Mouse (Mus musculus) ES-Bruce4 (cell line): ENCODE results near the gene Slc9a6. TPM values are rescaled to one million over a fixed set of nuclear protein-coding genes. Genes with fewer than 3 reads are reported as not detected.

ENCODE experiments used
- H3K27ac ChIP-seq: 2 replicates; pipeline ENCODE4 v1.5.1; 2012; ENCODE audit warnings: low read length, inconsistent platforms; ENCODE audit not compliant: insufficient read depth
- H3K27me3 ChIP-seq: 2 replicates; pipeline ENCODE4 v1.6.1; 2012; ENCODE audit warnings: mild to moderate bottlenecking, low read length, inconsistent platforms; ENCODE audit not compliant: control insufficient read depth, poor library complexity, insufficient read depth, severe bottlenecking
- H3K36me3 ChIP-seq: 2 replicates; pipeline ENCODE4 v1.6.1; 2012; ENCODE audit warnings: inconsistent platforms, mild to moderate bottlenecking, low read length, moderate library complexity; ENCODE audit not compliant: control insufficient read depth, poor library complexity, insufficient read depth, severe bottlenecking
- H3K4me1 ChIP-seq: one replicate; pipeline ENCODE4 v1.8.1; 2011; ENCODE audit warnings: low read length; ENCODE audit not compliant: control insufficient read depth, insufficient read depth
- H3K4me3 ChIP-seq: 2 replicates; pipeline ENCODE4 v1.5.1; 2011; ENCODE audit warnings: low read depth, mild to moderate bottlenecking, low read length
- H3K9ac ChIP-seq: 2 replicates; pipeline ENCODE4 v1.6.1; 2012; ENCODE audit warnings: low read depth, mild to moderate bottlenecking, inconsistent platforms; ENCODE audit not compliant: poor library complexity, severe bottlenecking
- H3K9me3 ChIP-seq: replicated peaks from 2 replicates; pipeline ENCODE4 v1.6.1; 2012; ENCODE audit warnings: mild to moderate bottlenecking, low read length, inconsistent platforms; ENCODE audit not compliant: control insufficient read depth, poor library complexity, insufficient read depth, severe bottlenecking
- CTCF ChIP-seq: IDR thresholded peaks from one replicate; pipeline ENCODE4 v1.8.1; 2011; ENCODE audit warnings: low read depth, low read length
- EP300 ChIP-seq: IDR thresholded peaks from 2 replicates; pipeline ENCODE4 v1.6.1; 2011; ENCODE audit warnings: low read depth, low read length; ENCODE audit not compliant: insufficient read depth
- POLR2A ChIP-seq: IDR thresholded peaks from one replicate; pipeline ENCODE4 v1.8.1; 2011; ENCODE audit warnings: low read length; ENCODE audit not compliant: insufficient read depth
- polyA plus RNA-seq: library from polyadenylated mRNA; stranded (reverse); fragments of >200 nt; gene quantifications from 2 replicates; pipeline ENCODE4 v1.2.4, GENCODE M21; 2011; ENCODE audit warnings: low read depth; ENCODE audit not compliant: missing spikeins, insufficient read depth, insufficient read length

Gene Slc9a6
- polyA plus RNA-seq, 1 experiment = 9.9 TPM

DNA sequence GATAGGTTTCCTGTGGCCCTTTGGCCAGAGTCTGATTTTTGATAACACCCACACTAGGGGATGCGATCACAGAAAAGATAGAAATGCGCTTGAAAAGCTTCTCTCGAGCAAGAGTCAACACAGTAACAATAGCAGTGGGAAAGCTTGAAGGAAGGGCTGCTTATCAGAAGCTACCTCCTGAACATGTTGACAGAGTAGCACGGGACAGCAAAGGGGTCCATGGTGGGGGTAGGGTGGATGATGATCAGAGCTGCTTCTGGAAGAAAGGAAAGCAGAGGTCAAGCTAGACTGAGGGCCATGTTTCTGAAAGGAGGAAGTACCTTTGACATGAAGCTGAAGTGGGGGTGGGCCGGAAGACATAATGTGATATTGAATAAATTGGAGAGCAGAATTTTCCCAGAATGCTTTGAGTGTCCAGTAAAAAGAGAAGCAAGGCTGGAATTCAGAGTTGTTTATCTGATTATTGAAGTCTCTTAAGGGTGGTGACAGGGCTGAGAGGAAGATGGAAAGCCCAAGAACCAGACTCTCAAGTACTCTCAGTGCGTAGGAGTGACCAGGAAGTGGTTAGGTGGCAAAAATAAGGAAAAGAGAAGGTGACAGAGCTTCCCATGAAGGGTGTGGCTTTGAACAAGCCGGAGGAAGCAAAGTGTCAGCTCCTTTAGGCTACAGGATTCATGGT is 2.4 kb upstream of the Slc9a6 start:
- Histone ChIP-seq H3K27ac (no peak overlapping the region), H3K9me3 (no peaks in the 10 kb centered on the region), H3K27me3 (no peaks in the 10 kb centered on the region), H3K9ac (no peak overlapping the region), H3K36me3 (no peaks in the 10 kb centered on the region), H3K4me1 (no peaks in the 10 kb centered on the region), H3K4me3 (no peak overlapping the region)
- no peak for TF ChIP-seq EP300
- TF ChIP-seq POLR2A = no peak
- no peak for TF ChIP-seq CTCF

DNA sequence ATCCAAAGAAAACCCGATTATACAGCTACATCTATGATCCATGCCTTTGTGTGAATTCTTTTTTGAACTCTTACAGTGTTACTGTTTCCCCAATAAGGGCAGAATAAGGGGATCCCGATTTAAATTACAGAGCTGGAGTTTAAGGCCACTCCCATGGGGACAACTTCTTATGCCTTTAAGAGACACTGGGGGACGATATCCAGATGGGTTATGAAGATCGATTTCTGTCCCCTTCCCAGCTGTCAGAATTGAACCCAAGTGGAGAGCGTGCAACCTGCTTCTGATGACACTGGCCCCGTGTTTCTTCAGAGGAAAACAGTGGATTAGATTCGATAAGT is 303 bp upstream of the Slc9a6 start:
- TF ChIP-seq CTCF (no peak), EP300 (no peak), POLR2A (no peak)
- Histone ChIP-seq H3K4me3 (peak overlapping the region; percentile 71), H3K27ac (no peak overlapping the region), H3K36me3 (no peaks in the 10 kb centered on the region), H3K4me1 (no peaks in the 10 kb centered on the region), H3K9ac (no peak overlapping the region), H3K27me3 (no peaks in the 10 kb centered on the region), H3K9me3 (no peaks in the 10 kb centered on the region)

DNA sequence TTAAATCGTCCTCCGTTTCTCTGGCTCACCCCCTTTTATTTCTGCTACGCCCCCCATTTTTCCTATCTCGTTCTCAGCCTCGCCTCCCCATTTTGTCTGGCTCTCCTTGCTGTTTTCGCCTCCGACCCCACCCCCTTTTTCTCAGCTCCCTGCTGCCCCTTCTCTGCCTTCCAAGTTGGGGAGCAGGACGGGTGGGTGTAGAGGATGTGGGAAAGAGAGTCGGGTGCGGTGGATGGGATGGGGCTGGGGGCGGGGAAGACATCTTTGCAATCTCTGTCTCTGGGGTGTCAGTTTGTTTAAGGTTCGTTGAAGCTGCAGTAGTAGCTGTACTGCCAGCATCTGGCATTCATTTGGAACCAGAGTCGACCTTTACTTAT is 749 bp downstream of the Slc9a6 start:
- TF ChIP-seq EP300 (no peak), CTCF (no peak), POLR2A (no peak)
- Histone ChIP-seq H3K36me3 (no peaks in the 10 kb centered on the region), H3K9me3 (no peaks in the 10 kb centered on the region), H3K4me3 (peak overlapping the region; percentile 82), H3K27ac (no peak overlapping the region), H3K4me1 (no peaks in the 10 kb centered on the region), H3K27me3 (no peaks in the 10 kb centered on the region), H3K9ac (peak overlapping the region; percentile 48)

DNA sequence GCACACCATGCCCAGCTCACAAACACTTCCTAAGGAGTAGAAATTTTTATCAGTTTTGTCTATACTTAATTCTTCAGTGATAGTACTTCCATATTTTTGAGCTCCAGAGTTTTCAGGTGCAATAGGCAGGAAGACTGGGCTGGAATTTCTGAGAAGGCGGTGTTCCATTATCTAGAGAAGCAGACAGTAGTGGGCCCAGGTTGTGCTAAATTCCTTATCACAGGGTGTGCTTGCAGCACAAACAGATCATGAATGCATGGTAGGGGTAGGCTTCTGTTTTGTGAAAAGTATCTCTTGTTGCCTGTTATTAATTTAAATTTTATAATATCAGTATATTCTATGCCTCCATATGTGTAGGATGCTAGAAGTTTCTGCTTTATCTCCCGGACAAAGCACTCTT is 5.7 kb downstream of the Slc9a6 start:
- Histone ChIP-seq H3K27me3 (no peaks in the 10 kb centered on the region), H3K9me3 (no peaks in the 10 kb centered on the region), H3K4me1 (no peaks in the 10 kb centered on the region), H3K9ac (no peak overlapping the region), H3K4me3 (no peak overlapping the region), H3K36me3 (no peaks in the 10 kb centered on the region), H3K27ac (no peak overlapping the region)
- no peak for TF ChIP-seq POLR2A
- no peak for TF ChIP-seq CTCF
- no peak for TF ChIP-seq EP300

DNA sequence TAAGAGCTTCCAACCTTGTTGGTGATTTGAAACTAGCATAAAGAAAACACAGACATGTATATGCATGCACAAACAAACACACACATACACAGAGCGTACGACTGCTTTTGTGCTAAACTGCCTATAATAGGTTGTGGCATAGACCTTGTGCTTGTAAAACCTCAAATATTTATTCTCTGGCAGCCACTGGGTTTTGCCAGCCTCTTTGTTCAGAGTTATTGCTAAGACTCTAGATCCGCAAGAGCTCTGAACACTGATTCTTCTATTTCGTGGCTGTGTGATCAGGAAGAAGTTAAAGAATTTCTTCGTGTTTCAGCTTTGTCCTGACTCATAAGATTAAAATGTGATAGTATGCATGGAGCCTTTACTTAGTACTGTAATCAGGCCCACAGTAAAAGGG is 26.6 kb downstream of the Slc9a6 start:
- TF ChIP-seq CTCF (no peak), EP300 (no peak), POLR2A (no peak)
- no peaks in the 10 kb centered on the region for H3K27me3 ChIP-seq

DNA sequence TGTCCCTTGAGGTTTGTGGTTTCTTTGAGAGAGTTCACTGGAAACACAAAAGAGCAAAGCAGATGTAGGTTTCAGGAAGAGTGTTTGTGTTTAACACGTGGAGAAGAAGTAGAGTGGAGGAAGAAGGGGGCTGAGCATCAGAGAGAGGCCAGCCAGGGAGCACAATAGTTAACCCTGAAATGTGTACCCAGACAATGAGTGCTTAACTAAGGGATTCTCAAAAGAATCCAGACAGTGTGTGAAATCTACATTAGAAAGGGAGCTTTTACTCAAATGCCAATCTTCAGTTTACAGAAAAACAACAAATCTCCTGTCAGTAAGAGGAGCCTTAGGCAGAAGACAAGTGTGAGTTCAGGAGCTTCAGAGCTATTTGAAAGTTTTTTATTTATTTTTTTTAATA is 30.5 kb downstream of the Slc9a6 start:
- H3K27me3 ChIP-seq = no peaks in the 10 kb centered on the region
- no peak overlapping the region for H3K4me3 ChIP-seq
- no peaks in the 10 kb centered on the region for H3K36me3 ChIP-seq
- H3K9me3 ChIP-seq = no peaks in the 10 kb centered on the region
- peaks cover 4% of the 10 kb centered on the region for H3K4me1 ChIP-seq
- TF ChIP-seq CTCF (no peak), POLR2A (no peak), EP300 (no peak)
- H3K27ac ChIP-seq = no peak overlapping the region
- H3K9ac ChIP-seq = no peak overlapping the region

More for the DNA sequence above, 26.6 kb downstream of the Slc9a6 start:
- Histone ChIP-seq H3K27ac (no peak overlapping the region), H3K4me1 (peaks cover 4% of the 10 kb centered on the region), H3K9me3 (no peaks in the 10 kb centered on the region), H3K4me3 (no peak overlapping the region), H3K36me3 (no peaks in the 10 kb centered on the region), H3K9ac (no peak overlapping the region)
